Mouse (Mus musculus) C2C12 (cell line): ENCODE results near the gene Myadm.
"Not testable (repeated sequence)": the region's sequence is repeated elsewhere in the genome, so short reads cannot be mapped to it uniquely, and the experiment has no call there.

Experiments
- CEBPB ChIP-seq: IDR thresholded peaks from one replicate; pipeline ENCODE4 v1.6.1; 2011; ENCODE audit warnings: low read depth, mild to moderate bottlenecking, control low read depth, moderate library complexity
- CTCF ChIP-seq: IDR thresholded peaks from one replicate; pipeline ENCODE4 v1.5.1; 2011; ENCODE audit not compliant: control insufficient read depth, insufficient read depth, insufficient read length
- MAX ChIP-seq: IDR thresholded peaks from one replicate; pipeline ENCODE4 v1.6.1; 2011; ENCODE audit warnings: mild to moderate bottlenecking, control low read depth
- MYOD1 ChIP-seq: IDR thresholded peaks from one replicate; pipeline ENCODE4 v1.6.1; 2011; ENCODE audit warnings: low read depth; ENCODE audit not compliant: control insufficient read depth, insufficient read length
- USF1 ChIP-seq: IDR thresholded peaks from one replicate; pipeline ENCODE4 v1.6.1; 2011; ENCODE audit warnings: low read depth, mild to moderate bottlenecking, control low read depth, moderate library complexity

DNA sequence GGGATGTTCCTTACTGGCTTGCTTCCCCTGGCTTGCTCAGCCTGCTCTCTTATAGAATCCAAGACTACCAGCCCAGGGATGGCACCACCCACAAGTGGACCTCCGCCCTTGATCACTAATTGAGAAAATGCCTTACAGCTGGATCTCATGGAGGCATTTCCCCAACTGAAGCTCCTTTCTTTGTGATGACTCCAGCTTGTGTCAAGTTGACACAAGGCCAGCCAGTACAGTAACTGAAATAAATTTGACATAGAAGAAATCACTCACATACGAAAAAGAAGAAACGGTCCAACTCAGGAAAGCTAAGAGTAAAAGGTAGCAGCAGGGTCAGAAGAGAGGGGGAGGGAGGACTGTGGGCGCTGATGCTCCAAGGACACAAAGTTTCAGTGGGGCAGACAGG is 12.1 kb upstream of the Myadm start:
- not testable (repeated sequence) for TF ChIP-seq CTCF, MAX, USF1, CEBPB, MYOD1
